9 mouse cellular contexts compared by ENCODE assay signal in genomic region chr12:105050898-105051297, GRCm38 (mm10). TPM values are rescaled to one million over a fixed set of nuclear protein-coding genes. Genes with fewer than 3 reads are reported as not detected.
DNase-seq lines count a peak whose midpoint lies in the region; ATAC-seq and TF ChIP-seq lines count a peak whose summit lies in the region.
"Had no signal": no experiment of that assay in that cellular context is flagged by ENCODE, and none has a peak within 500 bp of the region (broad histone marks: within the 10 kb centered on the region; RNA-seq: fewer than 3 reads in every experiment).

No protein-coding gene starts in this region.

- peak; percentile 70 for DNase-seq in adrenal gland, postnatal 14 days
- DNase-seq in adrenal gland, postnatal 25 days, result no peak
- peak; percentile 54 for DNase-seq in spleen, adult 12 weeks (ENCODE audit: low spot score)
- DNase-seq in spleen, postnatal 36 days (ENCODE audit: low spot score in 2 of 2), result no peak
- DNase-seq in lung, postnatal 14 days, result peak; percentile 54

- no peaks in the 10 kb centered on the region for H3K27me3 ChIP-seq in small intestine, adult 2 months (ENCODE audit: control insufficient read depth, insufficient read depth, low read length)
- H3K27me3 ChIP-seq: Patski had no signal

- ATAC-seq in inflammation-experienced regulatory T-cells, adult 6 months, result peak; percentile 48
- ATAC-seq: Patski had no signal

- no peaks in the 10 kb centered on the region for H3K4me1 ChIP-seq in cortical plate, adult 2 months (ENCODE audit: control insufficient read depth, insufficient read depth, low read length)
- no peaks in the 10 kb centered on the region for H3K4me1 ChIP-seq in small intestine, adult 2 months (ENCODE audit: control insufficient read depth, insufficient read depth, insufficient read length, low read length)

- WGBS in small intestine, adult 2 months, result 17% methylated on average over 4 of the region's 4 CpGs

- TF ChIP-seq POLR2A in cortical plate, adult 2 months (IDR thresholded peaks at IDR 0.05; ENCODE audit: extremely low read depth, insufficient read depth, low read length), result no peak
- no peak for TF ChIP-seq POLR2A in small intestine, adult 2 months (IDR thresholded peaks at IDR 0.05; ENCODE audit: low read depth, low read length)

- TF ChIP-seq CTCF in cortical plate, adult 2 months (IDR thresholded peaks at IDR 0.05; ENCODE audit: extremely low read depth, insufficient read depth, low read length), result peak; percentile 80
- TF ChIP-seq CTCF in small intestine, adult 2 months (IDR thresholded peaks at IDR 0.05; ENCODE audit: extremely low read depth, insufficient read length, insufficient replicate concordance, low read depth, low read length), result peak; percentile 77; the same call in 1 of the 2 replicates

- no peak overlapping the region for H3K27ac ChIP-seq in cortical plate, adult 2 months (ENCODE audit: insufficient read depth, low read length)
- no peak overlapping the region for H3K27ac ChIP-seq in small intestine, adult 2 months (ENCODE audit: insufficient read depth, low read depth, low read length)

- no peak overlapping the region for H3K4me3 ChIP-seq in cortical plate, adult 2 months (ENCODE audit: insufficient read depth, low read length)
- no peak overlapping the region for H3K4me3 ChIP-seq in small intestine, adult 2 months (ENCODE audit: low read depth, low read length)

- H3K36me3 ChIP-seq in small intestine, adult 2 months (ENCODE audit: control insufficient read depth, insufficient read depth, low read length), result no peaks in the 10 kb centered on the region

RNA-seq across cellular contexts. Expression of gene Glrx5, which starts 18.4 kb away (rescaled TPM):
- 172 and 183 TPM in 2 replicates for total RNA-seq in adrenal gland, postnatal 14 days (2021)
- total RNA-seq in adrenal gland, postnatal 25 days (2021), result 183 and 235 TPM in 2 replicates
- 64.3 and 69.7 TPM in 2 replicates for polyA plus RNA-seq in cortical plate, adult 2 months (2012; rRNA removed)
- 1 to 10 TPM; 4.0 to 6.9 (median 6.6) TPM for polyA plus RNA-seq in inflammation-experienced regulatory T-cells, adult 6 months (2017; shearing (Covaris generic))
- polyA plus RNA-seq in small intestine, adult 2 months (2012; rRNA removed), result 74.3 and 82.0 TPM in 2 replicates

RNA-seq across cellular contexts. Expression of gene Syne3, which starts 41.3 kb away (rescaled TPM):
- 8.4 and 10.2 TPM in 2 replicates for total RNA-seq in adrenal gland, postnatal 14 days (2021)
- 8.6 and 14.8 TPM in 2 replicates for total RNA-seq in adrenal gland, postnatal 25 days (2021)
- polyA plus RNA-seq in cortical plate, adult 2 months (2012; rRNA removed), result 0.68 and 0.90 TPM in 2 replicates
- polyA plus RNA-seq in inflammation-experienced regulatory T-cells, adult 6 months (2017; shearing (Covaris generic)), result 1 to 10 TPM; 2.2 to 5.4 (median 3.0) TPM
- 0.88 and 1.3 TPM in 2 replicates for polyA plus RNA-seq in small intestine, adult 2 months (2012; rRNA removed)

Comparison
In these comparisons a context has a peak if more than half of its experiments do, and no peak if none do; other contexts are left out.
1. DNase-seq: peak in adrenal gland, postnatal 14 days (single experiment), spleen, adult 12 weeks (single experiment) and lung, postnatal 14 days (single experiment); none in adrenal gland, postnatal 25 days (single experiment) and spleen, postnatal 36 days (0 of 2).